Mouse (Mus musculus) G1E (cell line): ENCODE data around the gene Robo2.

Experiments used
- CTCF ChIP-seq: IDR thresholded peaks from 2 replicates; pipeline ENCODE4 v1.5.1; 2012; ENCODE audit warnings: low read depth, low read length, inconsistent platforms, mixed read lengths
- GATA1 ChIP-seq: IDR thresholded peaks from 2 replicates; pipeline ENCODE4 v1.6.1; 2012; ENCODE audit warnings: borderline replicate concordance, low read length, inconsistent platforms, mixed read lengths

DNA sequence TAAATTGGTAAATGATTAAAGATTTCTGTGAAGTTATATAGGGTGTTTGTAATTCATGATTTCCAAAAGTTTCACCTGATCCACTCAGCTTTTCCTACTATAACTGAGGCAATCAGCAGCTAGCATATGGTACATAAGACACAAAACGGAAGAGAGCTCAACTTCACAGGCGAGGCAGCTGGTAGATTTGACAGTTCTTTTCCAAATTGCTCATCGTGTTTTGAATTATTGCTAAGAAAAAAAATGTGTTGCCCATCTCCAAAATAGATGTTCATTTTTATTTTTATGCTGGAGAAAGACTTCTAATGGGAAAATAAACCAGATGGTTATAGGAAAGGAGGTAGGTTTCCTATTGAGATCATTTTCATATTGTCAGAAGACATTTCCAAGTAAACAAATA, 405.9 kb downstream of the Robo2 start:
- TF ChIP-seq CTCF = no peak
- no peak for TF ChIP-seq GATA1
